Comparison of ENCODE assay signal across 16 mouse cellular contexts in the genomic region with DNA sequence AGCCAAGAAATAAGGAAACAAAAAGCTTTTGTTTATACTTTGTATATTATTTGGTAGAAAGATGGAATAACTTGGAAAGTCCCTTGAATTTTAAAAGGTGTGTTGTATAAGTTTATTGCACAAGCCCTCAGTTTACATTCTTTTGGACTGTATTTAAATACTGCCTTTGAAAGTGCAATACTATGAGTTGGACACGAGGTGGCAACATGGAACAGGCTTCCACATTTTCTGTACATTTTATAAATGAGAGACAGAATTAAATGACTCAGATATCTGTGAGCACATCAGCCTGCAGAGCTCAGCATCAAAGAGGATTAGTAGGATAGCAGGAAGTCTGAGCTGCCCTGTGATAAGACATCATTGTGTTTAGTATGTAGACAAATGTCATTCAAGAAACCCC. TPM values are rescaled to one million over a fixed set of nuclear protein-coding genes. Genes with fewer than 3 reads are reported as not detected.
DNase-seq lines count a peak whose midpoint lies in the region; ATAC-seq lines count a peak whose summit lies in the region.
"Had no signal": no experiment of that assay in that cellular context is flagged by ENCODE, and none has a peak within 500 bp of the region (broad histone marks: within the 10 kb centered on the region; RNA-seq: fewer than 3 reads in every experiment).

No protein-coding gene starts in this region.

- H3K9me3 ChIP-seq in kidney, embryonic 16.5 days (ENCODE audit: low read length), result no peaks in the 10 kb centered on the region
- H3K9me3 ChIP-seq: forebrain, embryonic 15.5 days had no signal

- H3K4me2 ChIP-seq in kidney, embryonic 16.5 days (replicated peaks; ENCODE audit: low read depth, low read length), result no peak overlapping the region
- H3K4me2 ChIP-seq: forebrain, embryonic 15.5 days had no signal

- H3K4me3 ChIP-seq in kidney, embryonic 16.5 days (ENCODE audit: low read length), result no peak overlapping the region
- H3K4me3 ChIP-seq: forebrain, embryonic 15.5 days had no signal

- no peak for ATAC-seq in kidney, embryonic 16.5 days (ENCODE audit: low FRiP score, low TSS enrichment)
- no peak for ATAC-seq in monocyte, adult 5-6 weeks (replicated peaks; ENCODE audit: insufficient number of reproducible peaks, low FRiP score, low TSS enrichment, poor library complexity, severe bottlenecking)
- ATAC-seq: forebrain, embryonic 15.5 days had no signal

- no peaks in the 10 kb centered on the region for H3K27me3 ChIP-seq in kidney, embryonic 16.5 days (ENCODE audit: insufficient read depth, low read length)
- H3K27me3 ChIP-seq: forebrain, embryonic 15.5 days had no signal

- H3K4me1 ChIP-seq in kidney, embryonic 16.5 days (ENCODE audit: insufficient read depth, low read length), result no peaks in the 10 kb centered on the region
- H3K4me1 ChIP-seq: forebrain, embryonic 15.5 days had no signal

- no peak overlapping the region for H3K9ac ChIP-seq in kidney, embryonic 16.5 days (replicated peaks; ENCODE audit: low read length)
- H3K9ac ChIP-seq: forebrain, embryonic 15.5 days had no signal

- H3K27ac ChIP-seq in kidney, embryonic 16.5 days (ENCODE audit: low read length), result no peak overlapping the region
- H3K27ac ChIP-seq: forebrain, embryonic 15.5 days; macrophage had no signal

- 15% methylated on average over 1 of the region's 1 CpGs for WGBS in kidney, embryonic 16.5 days

- no peaks in the 10 kb centered on the region for H3K36me3 ChIP-seq in kidney, embryonic 16.5 days (ENCODE audit: insufficient read depth, low read length)
- H3K36me3 ChIP-seq: forebrain, embryonic 15.5 days had no signal

- peak; percentile 2 to 3 for DNase-seq in cerebellum, postnatal 10 days
- no peak for DNase-seq in cerebellum, adult 9-10 months
- peak; percentile 1 for DNase-seq in kidney, postnatal 14 days
- DNase-seq in 3T3-L1 (ENCODE audit: low read depth, low spot score) (peak; percentile 59), ZHBTc4 (ENCODE audit: low read depth, low spot score) (peak; percentile 48)
- no peak for DNase-seq in adrenal gland, adult 2 months
- DNase-seq: heart, postnatal 36 days; kidney, adult 8-10 months; layer of hippocampus, postnatal 36 days had no signal

RNA-seq across cellular contexts. Expression of a gene that starts 11.4 kb away (rescaled TPM):
- not detected in 2 replicates for polyA plus RNA-seq in kidney, embryonic 16.5 days (2015; fragmentation: Nextera tagmentation; extraction: Ambion mirVana)
- total RNA-seq in adrenal gland, adult 2 months (2021), result not detected
- not detected in 2 replicates for polyA plus RNA-seq in adrenal gland, adult 2 months (2012; rRNA removed)
- not detected in 3 replicates for total RNA-seq in monocyte, adult 5-6 weeks (2017)
- total RNA-seq: heart, postnatal 36 days had no signal
- polyA plus RNA-seq: forebrain, embryonic 15.5 days; gonadal fat pad, adult 2 months; macrophage; neural tube, embryonic 11.5 days had no signal

RNA-seq across cellular contexts. Expression of a gene that starts 42.1 kb away (rescaled TPM):
- not detected in 2 replicates for polyA plus RNA-seq in kidney, embryonic 16.5 days (2015; fragmentation: Nextera tagmentation; extraction: Ambion mirVana)
- total RNA-seq in adrenal gland, adult 2 months (2021), result not detected
- polyA plus RNA-seq in adrenal gland, adult 2 months (2012; rRNA removed), result not detected in 2 replicates
- total RNA-seq in monocyte, adult 5-6 weeks (2017), result not detected in 3 replicates
- total RNA-seq: heart, postnatal 36 days; layer of hippocampus, postnatal 36 days had no signal
- polyA plus RNA-seq: forebrain, embryonic 15.5 days; gonadal fat pad, adult 2 months; macrophage; neural tube, embryonic 11.5 days had no signal

RNA-seq across cellular contexts. Expression of a gene that starts 44.8 kb away (rescaled TPM):
- not detected in 2 replicates for polyA plus RNA-seq in kidney, embryonic 16.5 days (2015; fragmentation: Nextera tagmentation; extraction: Ambion mirVana)
- total RNA-seq in adrenal gland, adult 2 months (2021), result not detected
- polyA plus RNA-seq in adrenal gland, adult 2 months (2012; rRNA removed), result not detected in 2 replicates
- not detected in 3 replicates for total RNA-seq in monocyte, adult 5-6 weeks (2017)
- total RNA-seq: heart, postnatal 36 days; layer of hippocampus, postnatal 36 days had no signal
- polyA plus RNA-seq: forebrain, embryonic 15.5 days; gonadal fat pad, adult 2 months; limb, embryonic 14.5 days; macrophage; neural tube, embryonic 11.5 days had no signal

RNA-seq across cellular contexts. Expression of a gene that starts 58.6 kb away (rescaled TPM):
- polyA plus RNA-seq in kidney, embryonic 16.5 days (2015; fragmentation: Nextera tagmentation; extraction: Ambion mirVana), result 3.3 and 3.9 TPM in 2 replicates
- not detected for total RNA-seq in adrenal gland, adult 2 months (2021)
- not detected in 2 replicates for polyA plus RNA-seq in adrenal gland, adult 2 months (2012; rRNA removed)
- total RNA-seq in monocyte, adult 5-6 weeks (2017), result not detected in 3 replicates
- total RNA-seq: heart, postnatal 36 days; layer of hippocampus, postnatal 36 days had no signal
- polyA plus RNA-seq: forebrain, embryonic 15.5 days; macrophage; neural tube, embryonic 11.5 days had no signal

Comparison
In these comparisons a context has a peak if more than half of its experiments do, and no peak if none do; other contexts are left out.
1. DNase-seq: peak in cerebellum, postnatal 10 days (2 of 2), kidney, postnatal 14 days (single experiment), 3T3-L1 (single experiment) and ZHBTc4 (single experiment); none in cerebellum, adult 9-10 months (single experiment) and adrenal gland, adult 2 months (single experiment).